Mouse (Mus musculus) left cerebral cortex, adult 18-20 months (tissue): Measurements from ENCODE around the gene Gsdmc3. TPM values are rescaled to one million over a fixed set of nuclear protein-coding genes. Genes with fewer than 3 reads are reported as not detected.
"Not testable (repeated sequence)": the region's sequence is repeated elsewhere in the genome, so short reads cannot be mapped to it uniquely, and the experiment has no call there.

Experiments
- DNase-seq, 2 experiments: peaks; one replicate each; pipeline ENCODE4 v3.0.0; 2021 to 2022; ENCODE audit warnings: low spot score in 2 of 2, mixed read lengths in 1 of 2
- long read RNA-seq, 2 experiments: library from polyadenylated mRNA; stranded (forward); transcript quantifications; one replicate each; pipeline ENCODE4 v2.0.0; 2021
- total RNA-seq, 2 experiments: library from RNA; stranded (reverse); gene quantifications; 2 replicates each; pipeline ENCODE4 v1.2.3; 2021

The Gsdmc3 gene
- total RNA-seq = not detected
- long read RNA-seq, experiment 1 = 0 reads
- long read RNA-seq, experiment 2 = 0 reads

DNA sequence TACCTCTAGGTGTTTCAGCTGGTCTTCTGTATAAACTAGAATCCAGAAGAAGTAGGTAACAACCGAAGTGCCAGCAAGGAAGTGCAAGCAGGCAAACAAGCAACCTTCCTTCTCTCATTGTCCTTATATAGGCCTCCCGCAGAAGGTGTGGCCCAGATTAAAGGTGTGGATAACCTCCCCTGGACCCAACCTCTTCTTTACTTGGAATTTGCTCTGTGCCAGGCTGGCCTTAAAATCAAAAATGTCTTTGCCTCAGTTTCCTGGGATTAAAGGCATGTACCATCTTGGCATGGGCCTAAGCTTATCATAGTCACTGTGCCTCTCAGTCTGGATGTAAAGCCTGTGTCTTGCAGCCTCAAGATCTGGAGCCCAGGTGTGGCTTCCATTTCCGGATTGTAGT, at the start of gene Gsdmc3:
Gene Gsdmc3, minus strand, starts transcription at position 101 of the 400 bp plus-strand sequence.
- DNase-seq = not testable (repeated sequence)

DNA sequence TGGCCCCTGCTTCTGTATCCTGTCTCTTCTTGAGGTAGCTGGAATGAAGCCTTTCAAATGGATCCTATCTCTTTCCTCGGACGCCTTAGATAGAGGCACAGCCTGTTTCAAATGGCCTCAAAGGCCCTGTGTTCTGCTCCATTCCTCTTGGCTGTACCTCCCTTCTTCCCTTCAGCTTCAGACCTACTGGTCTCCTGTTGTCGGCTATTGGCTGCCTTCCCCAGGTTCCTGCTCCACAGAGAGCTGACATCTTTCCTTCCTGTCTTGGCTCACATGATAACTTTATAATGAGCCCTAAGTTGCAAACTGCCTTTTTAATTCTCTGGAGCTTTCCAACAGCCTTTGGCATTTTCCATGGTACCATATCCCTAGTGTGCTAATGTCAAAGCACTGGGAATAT, 47.8 kb upstream of the Gsdmc3 start:
- DNase-seq = no peak

DNA sequence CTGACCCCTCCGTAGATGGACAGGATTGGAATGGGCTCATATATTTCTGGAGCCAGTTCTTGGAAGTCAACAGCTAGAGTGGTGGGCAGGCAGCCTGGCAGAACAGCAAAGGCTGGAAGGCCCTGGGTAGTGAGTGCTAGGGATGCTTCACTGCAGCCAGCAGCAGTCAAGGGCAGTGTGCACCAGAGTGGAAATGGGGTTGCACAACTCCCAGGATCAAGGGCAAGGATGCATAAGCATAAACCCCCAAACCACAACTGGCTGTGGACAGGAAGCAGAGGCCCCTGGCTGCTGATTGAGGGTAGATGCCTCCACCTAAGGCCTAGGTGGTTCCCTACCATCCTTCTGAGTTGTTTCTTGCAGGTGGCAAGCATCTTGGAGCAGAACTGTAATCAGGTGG, 46.1 kb upstream of the Gsdmc3 start:
- DNase-seq = no peak

DNA sequence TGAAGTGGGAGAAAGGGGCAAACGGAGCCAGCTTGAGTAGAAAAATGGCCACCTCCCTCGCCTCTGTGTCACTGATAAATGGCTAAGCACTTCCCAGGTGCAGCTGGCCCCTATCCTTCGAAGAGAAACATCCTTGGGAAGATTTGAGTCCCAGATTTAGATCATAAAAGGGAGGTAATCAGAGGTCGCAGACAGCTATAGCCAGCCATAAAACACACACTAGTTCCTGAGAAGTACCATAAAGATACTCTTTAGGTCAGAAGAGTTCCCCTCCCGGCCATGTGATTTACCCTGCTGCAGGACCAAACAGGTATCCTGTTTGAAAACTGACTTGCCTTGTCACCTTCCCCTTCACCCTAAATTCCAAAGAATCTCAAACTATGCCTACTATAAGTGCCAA, 43.3 kb upstream of the Gsdmc3 start:
- not testable (repeated sequence) for DNase-seq

DNA sequence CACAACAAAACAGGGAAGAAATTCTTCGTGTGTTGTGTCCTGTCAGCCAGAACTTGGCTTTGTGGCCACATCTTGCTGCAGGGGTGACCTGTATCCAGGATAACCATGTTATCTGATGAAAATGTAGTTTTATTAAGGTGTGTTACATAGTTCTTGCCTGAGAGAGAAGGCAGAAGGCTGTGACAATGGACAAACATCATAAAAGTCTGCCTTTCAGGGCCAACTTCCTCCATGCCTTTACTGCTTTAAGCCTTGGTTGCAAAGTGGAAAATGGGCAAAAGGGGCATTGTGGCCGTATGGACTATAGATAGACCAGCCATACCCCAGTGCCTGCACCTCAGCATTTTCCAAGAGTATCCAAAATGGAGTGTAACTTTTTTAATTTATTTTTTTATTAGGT, 41.4 kb upstream of the Gsdmc3 start:
- not testable (repeated sequence) for DNase-seq

DNA sequence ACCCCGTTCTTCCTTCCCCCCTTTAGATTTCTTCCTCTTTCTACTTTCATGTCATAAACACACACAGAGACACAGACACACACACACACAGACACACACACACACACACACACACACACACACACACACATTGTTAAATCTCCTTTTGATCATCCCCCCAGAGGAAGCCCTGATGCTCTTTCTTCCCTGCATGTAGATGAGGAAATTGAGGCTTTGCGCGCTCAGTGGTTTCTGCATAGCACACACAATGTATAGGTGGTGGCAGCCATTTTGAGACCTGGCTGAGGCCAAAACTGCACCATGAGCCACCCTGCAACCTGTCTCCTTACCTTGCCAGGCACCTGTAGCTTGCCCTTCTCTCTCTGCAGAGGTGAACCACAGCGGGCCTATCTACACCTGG, 38.2 kb upstream of the Gsdmc3 start:
- DNase-seq = not testable (repeated sequence)

DNA sequence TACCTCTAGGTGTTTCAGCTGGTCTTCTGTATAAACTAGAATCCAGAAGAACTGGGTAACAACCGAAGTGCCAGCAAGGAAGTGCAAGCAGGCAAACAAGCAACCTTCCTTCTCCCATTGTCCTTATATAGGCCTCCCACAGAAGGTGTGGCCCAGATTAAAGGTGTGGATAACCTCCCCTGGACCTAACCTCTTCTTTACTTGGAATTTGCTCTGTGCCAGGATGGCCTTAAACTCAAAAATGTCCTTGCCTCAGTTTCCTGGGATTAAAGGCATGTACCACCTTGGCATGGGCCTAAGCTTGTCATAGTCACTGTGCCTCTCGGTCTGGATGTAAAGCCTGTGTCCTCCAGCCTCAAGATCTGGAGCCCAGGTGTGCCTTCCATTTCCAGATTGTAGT, 33.8 kb upstream of the Gsdmc3 start, which contains the start of gene Gsdmc4:
Gene Gsdmc4, minus strand, starts transcription at position 101 of the 400 bp plus-strand sequence.
- not testable (repeated sequence) for DNase-seq

DNA sequence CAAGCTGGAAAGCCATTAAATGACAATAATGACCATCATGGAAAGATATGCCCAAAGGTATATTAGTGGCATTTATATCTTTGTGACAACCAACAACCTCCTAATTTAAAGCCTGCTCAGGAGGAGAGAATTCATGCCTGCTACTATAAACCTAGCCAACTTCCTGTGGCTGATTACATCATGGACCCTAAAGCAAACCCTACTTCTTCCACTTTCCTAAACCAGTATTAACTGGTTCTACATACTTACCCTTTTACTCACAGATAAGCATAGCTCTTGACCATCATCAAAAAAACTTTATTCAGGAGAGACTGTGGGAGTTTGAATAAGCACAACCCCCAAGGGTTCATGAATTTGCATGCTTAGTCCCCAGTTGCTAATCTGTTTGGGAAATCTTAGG, 31.5 kb upstream of the Gsdmc3 start:
- DNase-seq = not testable (repeated sequence)

DNA sequence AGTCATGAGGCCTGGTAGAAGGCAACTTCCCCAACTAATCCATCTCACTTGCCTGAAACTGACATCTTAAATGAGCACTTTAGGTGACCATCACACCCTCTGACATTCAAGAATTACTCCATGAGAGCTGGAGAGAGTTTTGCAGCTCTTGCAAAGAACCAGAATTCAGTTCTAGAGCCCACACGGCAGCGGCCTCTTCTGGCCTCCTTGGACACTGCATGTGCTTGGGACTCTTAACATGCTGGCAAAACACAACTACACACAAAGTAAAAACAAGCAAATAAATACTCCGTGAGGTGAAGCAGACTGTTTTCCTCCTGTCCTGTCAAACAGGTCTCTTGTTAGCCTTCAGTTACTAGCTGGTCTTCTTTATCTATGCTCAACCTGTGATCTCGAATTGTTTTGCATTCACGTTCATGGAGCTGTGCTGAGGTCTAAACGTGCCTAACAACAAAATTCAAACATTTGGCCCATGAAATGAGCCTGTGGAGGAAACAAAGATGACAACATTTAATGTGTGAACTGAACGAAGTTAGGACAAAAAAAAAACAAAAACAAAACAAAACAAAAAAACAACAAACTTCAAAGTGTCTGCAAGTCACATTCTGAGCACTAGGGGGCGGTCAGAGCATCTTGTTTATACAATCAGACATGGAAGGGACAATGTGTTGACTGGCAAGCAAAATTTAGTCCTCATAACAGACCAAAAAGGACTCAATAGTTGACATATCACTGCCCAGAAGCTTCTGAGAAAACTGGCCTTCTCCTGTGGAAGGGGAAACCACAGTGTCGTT, 17.4 kb upstream of the Gsdmc3 start:
- peak; percentile 7 to 23 for DNase-seq

DNA sequence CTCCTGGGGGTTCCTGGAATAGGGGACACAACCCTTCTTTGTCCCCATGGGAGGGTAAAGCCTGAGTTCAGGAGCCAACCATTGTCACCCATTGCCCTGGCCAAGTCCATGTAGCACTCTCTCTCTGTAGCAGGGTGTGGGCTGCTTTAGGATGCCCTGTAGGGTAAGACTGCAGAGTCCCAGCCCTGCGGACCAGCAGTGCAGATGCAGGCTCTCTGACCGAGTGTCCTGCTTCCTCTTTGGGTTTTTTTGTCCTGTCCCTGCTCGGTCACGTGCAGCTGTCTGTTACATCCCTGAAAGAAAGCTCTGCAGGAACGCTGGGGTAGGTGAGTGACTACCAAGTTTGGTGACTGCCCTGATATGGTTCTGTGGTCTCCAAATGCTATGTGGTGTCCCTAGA, 10.1 kb upstream of the Gsdmc3 start:
- not testable (repeated sequence) for DNase-seq

DNA sequence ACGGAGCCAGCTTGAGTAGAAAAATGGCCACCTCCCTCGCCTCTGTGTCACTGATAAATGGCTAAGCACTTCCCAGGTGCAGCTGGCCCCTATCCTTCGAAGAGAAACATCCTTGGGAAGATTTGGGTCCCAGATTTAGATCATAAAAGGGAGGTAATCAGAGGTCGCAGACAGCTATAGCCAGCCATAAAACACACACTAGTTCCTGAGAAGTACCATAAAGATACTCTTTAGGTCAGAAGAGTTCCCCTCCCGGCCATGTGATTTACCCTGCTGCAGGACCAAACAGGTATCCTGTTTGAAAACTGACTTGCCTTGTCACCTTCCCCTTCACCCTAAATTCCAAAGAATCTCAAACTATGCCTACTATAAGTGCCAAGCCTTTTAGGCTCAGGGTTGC, 9.6 kb upstream of the Gsdmc3 start:
- DNase-seq = not testable (repeated sequence)

DNA sequence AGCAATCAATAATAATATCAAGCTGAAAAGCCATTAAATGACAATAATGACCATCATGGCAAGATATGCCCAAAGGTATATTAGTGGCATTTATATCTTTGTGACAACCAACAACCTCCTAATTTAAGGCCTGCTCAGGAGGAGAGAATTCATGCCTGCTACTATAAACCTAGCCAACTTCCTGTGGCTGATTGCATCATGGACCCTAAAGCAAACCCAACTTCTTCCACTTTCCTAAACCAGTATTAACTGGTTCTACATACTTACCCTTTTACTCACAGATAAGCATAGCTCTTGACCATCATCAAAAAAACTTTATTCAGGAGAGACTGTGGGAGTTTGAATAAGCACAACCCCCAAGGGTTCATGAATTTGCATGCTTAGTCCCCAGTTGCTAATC, 2.2 kb downstream of the Gsdmc3 start:
- DNase-seq = not testable (repeated sequence)

DNA sequence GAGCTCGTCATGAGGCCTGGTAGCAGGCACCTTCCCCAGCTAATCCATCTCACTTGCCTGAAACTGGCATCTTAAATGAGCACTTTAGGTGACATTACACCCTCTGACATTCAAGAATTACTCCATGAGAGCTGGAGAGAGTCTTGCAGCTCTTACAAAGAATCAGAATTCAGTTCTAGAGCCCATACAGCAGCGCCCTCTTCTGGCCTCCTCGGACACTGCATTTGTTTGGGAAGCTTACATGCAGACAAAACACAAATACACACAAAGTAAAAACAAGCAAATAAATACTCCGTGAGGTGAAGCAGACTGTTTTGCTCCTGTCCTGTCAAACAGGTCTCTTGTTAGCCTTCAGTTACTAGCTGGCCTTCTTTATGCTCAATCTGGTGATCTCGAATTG, 16.4 kb downstream of the Gsdmc3 start:
- not testable (repeated sequence) for DNase-seq

Other genes with a start within 250 kb of the Gsdmc3 start
- not detected for gene Gsdmc2, start 33.4 kb downstream of the Gsdmc3 start, total RNA-seq
- gene Gsdmc4, start 33.7 kb upstream of the Gsdmc3 start, total RNA-seq = not detected
- gene Fam49b, start 181.9 kb upstream of the Gsdmc3 start, total RNA-seq = 100 to 1,000 TPM; 187 to 188 TPM